Mouse (Mus musculus) bone marrow, adult 2 months (tissue): ENCODE results near the gene Ccdc126. TPM values are rescaled to one million over a fixed set of nuclear protein-coding genes. Genes with fewer than 3 reads are reported as not detected.

ENCODE experiments used
- H3K27ac ChIP-seq: fragments of 200-500 bp; 2 replicates; pipeline ENCODE4 v1.5.1; 2012; ENCODE audit warnings: low read depth, mild to moderate bottlenecking, control low read depth, inconsistent platforms, low read length; ENCODE audit not compliant: control insufficient read depth, poor library complexity, insufficient read depth
- H3K4me1 ChIP-seq: fragments of 200-500 bp; 2 replicates; pipeline ENCODE4 v1.6.1; 2011; ENCODE audit warnings: low read length; ENCODE audit not compliant: control insufficient read depth, insufficient read depth
- H3K4me3 ChIP-seq: fragments of 200-500 bp; replicated peaks from 2 replicates; pipeline ENCODE3; 2011; ENCODE audit warnings: mild to moderate bottlenecking, low read depth, low read length, control low read depth; ENCODE audit not compliant: control insufficient read depth
- CTCF ChIP-seq: fragments of 200-500 bp; IDR thresholded peaks from 2 replicates; pipeline ENCODE4 v1.5.1; 2011; ENCODE audit warnings: low read length, control low read depth; ENCODE audit not compliant: control insufficient read depth, insufficient read depth
- POLR2A ChIP-seq: fragments of 200-500 bp; IDR thresholded peaks from 2 replicates; pipeline ENCODE4 v1.6.1; 2011; ENCODE audit warnings: low read depth, mild to moderate bottlenecking, control low read depth, low read length, borderline replicate concordance; ENCODE audit not compliant: control insufficient read depth
- WGBS: fragments of 180-500 bp; shearing (Covaris S2); methylation state at CpG from one replicate; pipeline ENCODE4 v1.1.7; 2018; 5-methylcytosine and 5-hydroxymethylcytosine counted together
- polyA plus RNA-seq: library from polyadenylated mRNA; stranded (reverse); fragments of >200 nt; gene quantifications from 2 replicates; pipeline ENCODE4 v1.2.4, GENCODE M21; 2011; ENCODE audit warnings: low replicate concordance; ENCODE audit not compliant: missing spikeins, insufficient read depth, insufficient read length

The Ccdc126 gene
- polyA plus RNA-seq, 1 experiment: 3.2 TPM

DNA sequence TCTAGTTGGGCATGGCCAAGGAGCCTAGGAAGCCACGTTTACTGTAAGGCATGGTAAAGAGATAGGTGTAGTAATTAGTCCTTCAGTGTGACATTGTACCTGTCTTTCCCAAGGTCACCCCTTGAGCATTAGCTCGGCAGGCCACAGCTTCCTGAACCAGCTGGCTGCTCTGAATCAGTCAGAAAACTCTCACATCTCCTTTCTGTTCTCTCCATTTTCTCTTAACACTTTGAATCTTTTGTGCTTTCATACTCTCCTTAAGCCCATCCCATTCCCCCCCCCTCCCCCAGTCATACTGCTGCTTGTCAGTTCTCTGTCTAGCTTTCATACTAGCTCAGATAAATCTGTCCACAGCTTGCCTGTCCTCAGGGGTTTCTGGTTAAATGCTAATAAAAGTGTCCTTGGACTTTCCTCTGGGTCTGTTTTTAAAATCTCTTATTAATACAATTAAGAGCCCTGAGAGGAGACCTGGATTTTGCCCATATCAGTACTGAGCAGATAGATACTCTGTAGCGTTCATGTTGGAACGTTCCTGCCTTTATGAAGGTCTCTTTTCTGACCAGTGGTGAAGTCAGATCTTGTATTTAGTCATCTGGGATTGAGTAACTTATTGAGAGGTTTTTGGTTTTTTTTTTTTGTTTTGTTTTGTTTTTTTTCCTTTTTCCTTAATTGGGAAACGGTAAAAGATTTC is 12.4 kb downstream of the Ccdc126 start:
- peak overlapping the region; percentile 67; the same call in 1 of the 2 replicates for H3K27ac ChIP-seq
- WGBS: 34% methylated on average over 5 of the region's 5 CpGs
- no peak for TF ChIP-seq POLR2A
- TF ChIP-seq CTCF: no peak
- peaks cover 2% of the 10 kb centered on the region; the same call in 1 of the 2 replicates for H3K4me1 ChIP-seq
- H3K4me3 ChIP-seq: no peak overlapping the region

DNA sequence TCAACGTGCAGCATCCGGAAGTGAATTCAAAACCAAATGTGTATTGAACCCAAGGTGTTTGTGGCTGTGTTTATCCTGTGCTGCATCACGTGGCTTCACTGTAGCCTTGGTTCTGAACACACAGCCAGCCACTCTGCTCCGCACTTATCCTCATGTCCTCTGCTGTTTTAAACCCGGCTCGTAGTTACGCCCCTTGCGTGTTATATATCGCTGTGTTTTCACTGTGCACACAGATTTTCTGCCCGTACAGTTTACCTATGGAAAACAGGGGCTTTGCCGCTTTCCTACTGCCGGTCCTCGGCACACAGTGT is 12.9 kb downstream of the Ccdc126 start:
- Histone ChIP-seq H3K27ac (peak overlapping the region; percentile 35; the same call in 1 of the 2 replicates), H3K4me1 (peaks cover 2% of the 10 kb centered on the region; the same call in 1 of the 2 replicates), H3K4me3 (no peak overlapping the region)
- 63% methylated on average over 13 of the region's 13 CpGs for WGBS
- TF ChIP-seq POLR2A: no peak
- TF ChIP-seq CTCF: no peak

DNA sequence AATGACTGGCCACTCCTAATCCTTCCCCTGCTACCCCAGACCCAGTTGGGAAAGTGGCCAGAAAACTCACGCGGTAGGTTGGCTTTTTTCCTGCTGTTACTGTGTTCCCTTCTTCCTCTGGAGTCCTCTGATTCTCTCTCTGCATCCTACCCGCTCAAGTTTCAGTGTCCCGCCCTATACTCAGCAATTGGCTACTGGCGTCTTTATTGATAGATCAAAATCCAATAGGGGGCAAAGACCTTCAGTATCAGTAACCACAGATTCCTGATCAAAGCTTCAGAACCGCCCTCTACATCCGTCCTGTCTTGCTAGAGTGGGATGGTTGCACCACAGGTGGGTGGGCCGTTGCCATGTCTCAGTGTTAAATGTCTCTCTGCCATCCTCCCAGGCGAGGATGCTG is 19.5 kb downstream of the Ccdc126 start:
- 54% methylated on average over 9 of the region's 9 CpGs for WGBS
- H3K4me1 ChIP-seq: peaks cover 2% of the 10 kb centered on the region
- peak overlapping the region; percentile 49; the same call in 1 of the 2 replicates for H3K27ac ChIP-seq
- no peak for TF ChIP-seq CTCF
- TF ChIP-seq POLR2A: no peak
- H3K4me3 ChIP-seq: peak overlapping the region; percentile 54

DNA sequence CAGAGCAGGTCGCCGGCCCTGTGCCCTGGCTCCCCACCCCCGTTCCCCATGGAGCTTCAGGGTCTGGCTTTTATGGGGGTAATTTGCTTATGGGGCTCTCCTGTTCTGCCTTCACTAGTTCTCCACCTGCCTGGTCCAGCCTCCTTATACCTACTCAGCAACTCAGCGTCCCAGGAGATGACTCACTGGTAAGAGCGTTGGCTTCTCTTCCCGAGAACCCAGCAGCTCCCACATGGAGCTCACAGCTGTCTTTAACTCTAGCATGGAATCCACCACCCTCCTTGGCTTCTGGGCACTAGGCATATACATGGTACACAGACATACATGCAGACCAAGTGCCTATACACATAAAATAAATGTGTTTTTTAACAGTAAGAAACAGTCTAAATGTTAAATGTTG is 20.1 kb downstream of the Ccdc126 start:
- H3K4me3 ChIP-seq: no peak overlapping the region
- TF ChIP-seq POLR2A (no peak), CTCF (no peak)
- 73% methylated on average over 6 of the region's 6 CpGs for WGBS
- H3K4me1 ChIP-seq: peaks cover 2% of the 10 kb centered on the region
- H3K27ac ChIP-seq: peak overlapping the region; percentile 49

DNA sequence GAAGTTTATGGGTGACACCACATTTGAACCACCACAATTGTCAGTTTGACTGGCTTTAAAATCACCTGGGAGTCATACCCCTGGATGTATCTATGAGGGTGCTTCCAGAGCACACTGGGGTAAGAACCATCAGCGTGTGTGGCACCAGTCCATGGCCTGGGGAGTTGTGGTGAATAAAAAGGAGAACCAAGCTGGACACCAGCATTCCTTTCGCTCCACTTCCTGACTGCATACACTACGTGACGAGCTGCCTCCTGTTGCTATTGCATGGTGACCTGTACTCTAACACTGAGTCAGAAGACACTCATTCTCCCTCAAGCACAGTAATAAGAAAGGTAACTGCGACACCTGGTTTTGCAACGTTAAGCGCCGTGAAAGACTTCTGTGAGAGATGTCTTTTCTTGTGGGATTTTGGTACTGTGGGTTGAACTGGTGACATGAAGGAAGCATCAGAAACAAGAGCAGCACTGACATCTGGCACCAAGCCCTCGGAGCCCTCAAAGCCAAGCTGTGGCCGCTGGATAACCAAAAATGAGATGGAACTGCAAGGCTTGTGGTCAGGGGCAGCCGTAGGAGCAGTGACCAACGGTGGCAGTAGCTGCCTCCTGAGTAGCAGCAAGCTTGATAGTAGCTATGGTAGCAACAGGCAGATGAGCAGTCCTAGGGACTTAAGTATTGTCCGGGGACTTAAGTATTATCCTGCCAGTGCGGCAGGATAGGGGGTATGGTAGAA is 24.8 kb downstream of the Ccdc126 start:
- no peak overlapping the region for H3K27ac ChIP-seq
- peaks cover 2% of the 10 kb centered on the region for H3K4me1 ChIP-seq
- H3K4me3 ChIP-seq: no peak overlapping the region
- TF ChIP-seq CTCF (no peak), POLR2A (no peak)
- 39% methylated on average over 14 of the region's 14 CpGs for WGBS

DNA sequence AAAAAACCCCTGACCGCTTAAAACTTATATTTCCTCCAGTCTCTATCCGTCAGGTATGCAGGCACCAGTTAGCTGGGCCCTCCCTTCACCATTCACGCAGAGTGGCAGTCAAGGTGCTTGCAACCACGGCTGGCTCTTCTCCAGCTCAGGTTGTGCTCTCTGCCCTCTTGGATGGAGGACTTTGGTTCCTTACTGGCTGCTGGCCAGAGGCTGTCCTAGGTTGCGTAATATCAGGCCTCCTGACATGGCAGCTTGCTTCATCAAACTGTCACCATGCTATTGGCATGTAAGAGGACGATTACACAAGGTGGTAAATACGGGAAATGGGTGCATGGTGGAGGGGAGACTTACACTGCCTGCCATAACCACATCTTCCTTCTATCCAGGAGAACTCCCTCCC is 30.8 kb downstream of the Ccdc126 start:
- no peak overlapping the region for H3K4me3 ChIP-seq
- peaks cover 2% of the 10 kb centered on the region; the same call in 1 of the 2 replicates for H3K4me1 ChIP-seq
- no peak for TF ChIP-seq POLR2A
- TF ChIP-seq CTCF: no peak
- H3K27ac ChIP-seq: peak overlapping the region; percentile 82
- 46% methylated on average over 7 of the region's 7 CpGs for WGBS

DNA sequence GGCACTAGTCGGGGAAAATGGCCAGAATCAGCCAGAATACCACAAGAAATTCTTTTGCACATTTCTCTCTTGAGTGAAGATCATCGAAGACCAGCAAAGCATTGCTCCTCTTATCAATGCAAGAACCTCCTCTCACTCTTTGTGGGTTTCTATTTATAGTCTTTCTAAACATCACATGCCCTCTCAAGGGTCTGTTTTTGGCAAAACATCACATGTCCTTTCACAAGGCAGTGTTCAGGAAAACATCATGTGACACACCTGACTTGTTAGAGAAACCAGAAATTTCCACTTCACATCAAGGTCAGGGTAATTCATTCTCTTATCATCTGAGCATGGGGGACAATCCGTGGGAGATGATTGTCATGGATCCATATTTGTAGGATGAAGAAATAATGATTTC is 35.5 kb downstream of the Ccdc126 start:
- Histone ChIP-seq H3K4me3 (no peak overlapping the region), H3K27ac (no peak overlapping the region), H3K4me1 (peaks cover 2% of the 10 kb centered on the region; the same call in 1 of the 2 replicates)
- 68% methylated on average over 3 of the region's 3 CpGs for WGBS
- no peak for TF ChIP-seq CTCF
- no peak for TF ChIP-seq POLR2A

DNA sequence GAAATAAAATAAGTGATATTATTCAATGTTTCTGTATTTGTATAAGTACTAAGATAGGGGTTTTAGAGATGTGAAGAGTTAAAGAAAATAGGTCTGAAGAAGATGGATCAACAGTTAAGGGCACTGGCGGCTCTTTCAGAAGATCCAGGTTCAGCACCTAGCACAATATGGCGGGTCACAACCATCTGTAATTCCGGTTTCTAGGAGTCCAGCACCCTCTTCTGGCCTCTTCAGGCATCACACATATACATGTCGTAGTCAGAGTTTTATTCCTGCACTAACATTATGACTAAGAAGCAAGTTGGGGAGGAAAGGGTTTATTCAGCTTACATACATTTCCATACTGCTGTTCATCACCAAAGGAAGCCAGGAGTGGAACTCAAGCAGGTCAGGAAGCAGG is 36.1 kb downstream of the Ccdc126 start:
- 68% methylated on average over 4 of the region's 4 CpGs for WGBS
- TF ChIP-seq POLR2A: no peak
- no peak for TF ChIP-seq CTCF

DNA sequence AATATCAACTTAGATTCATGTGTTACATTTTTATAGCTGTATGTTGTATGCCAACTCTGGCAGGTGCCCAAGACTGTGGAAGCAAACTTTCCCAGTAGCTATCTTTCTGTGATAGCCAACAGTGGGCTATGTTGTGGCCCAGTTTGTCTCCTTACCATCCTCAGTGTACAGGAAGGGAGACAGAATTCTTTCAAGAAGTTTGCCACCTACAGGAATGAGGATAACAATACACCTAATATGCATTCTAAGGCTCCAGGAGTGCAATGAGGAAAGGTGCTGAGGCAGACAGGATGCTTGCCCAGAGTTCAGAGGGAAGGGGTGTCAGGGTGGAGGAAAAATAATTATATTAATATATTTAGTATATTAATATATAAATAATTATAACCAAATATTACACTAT is 41.3 kb downstream of the Ccdc126 start:
- Histone ChIP-seq H3K4me3 (no peak overlapping the region), H3K4me1 (no peaks in the 10 kb centered on the region), H3K27ac (no peak overlapping the region)
- TF ChIP-seq POLR2A: no peak
- TF ChIP-seq CTCF: no peak

More for the DNA sequence above, 36.1 kb downstream of the Ccdc126 start:
- Histone ChIP-seq H3K27ac (no peak overlapping the region), H3K4me1 (peaks cover under 1% of the 10 kb centered on the region; the same call in 1 of the 2 replicates), H3K4me3 (no peak overlapping the region)
